Mouse (Mus musculus): Measurements from ENCODE around the gene Top1. TPM values are rescaled to one million over a fixed set of nuclear protein-coding genes. Genes with fewer than 3 reads are reported as not detected.

The Top1 gene
- polyA plus RNA-seq, 1 experiment = 174 TPM

GRCm38 (mm10) chr2:160731839-160732261 is 86.2 kb downstream of the Top1 start:
- no peaks in the 10 kb centered on the region for H3K9me3 ChIP-seq (replicated peaks; ENCODE audit: control insufficient read depth, insufficient read depth, low read length, poor library complexity, severe bottlenecking)
- H3K4me1 ChIP-seq (ENCODE audit: control insufficient read depth, insufficient read depth, low read length) = peaks cover 9% of the 10 kb centered on the region
- H3K27me3 ChIP-seq (ENCODE audit: control insufficient read depth, insufficient read depth, low read length, poor library complexity, severe bottlenecking) = no peaks in the 10 kb centered on the region
- no peak overlapping the region for H3K27ac ChIP-seq (ENCODE audit: insufficient read depth, low read length)
- TF ChIP-seq CTCF (IDR thresholded peaks at IDR 0.05; ENCODE audit: low read depth, low read length) (no peak), EP300 (IDR thresholded peaks at IDR 0.05; ENCODE audit: insufficient read depth, low read depth, low read length) (no peak), POLR2A (IDR thresholded peaks at IDR 0.05; ENCODE audit: insufficient read depth, low read length) (no peak)
- H3K36me3 ChIP-seq (ENCODE audit: control insufficient read depth, insufficient read depth, low read length, poor library complexity, severe bottlenecking) = no peaks in the 10 kb centered on the region
- peak overlapping the region; percentile 90 for H3K9ac ChIP-seq (ENCODE audit: low read depth, poor library complexity, severe bottlenecking)
- H3K4me3 ChIP-seq (ENCODE audit: low read depth, low read length) = peak overlapping the region; percentile 96

DNA sequence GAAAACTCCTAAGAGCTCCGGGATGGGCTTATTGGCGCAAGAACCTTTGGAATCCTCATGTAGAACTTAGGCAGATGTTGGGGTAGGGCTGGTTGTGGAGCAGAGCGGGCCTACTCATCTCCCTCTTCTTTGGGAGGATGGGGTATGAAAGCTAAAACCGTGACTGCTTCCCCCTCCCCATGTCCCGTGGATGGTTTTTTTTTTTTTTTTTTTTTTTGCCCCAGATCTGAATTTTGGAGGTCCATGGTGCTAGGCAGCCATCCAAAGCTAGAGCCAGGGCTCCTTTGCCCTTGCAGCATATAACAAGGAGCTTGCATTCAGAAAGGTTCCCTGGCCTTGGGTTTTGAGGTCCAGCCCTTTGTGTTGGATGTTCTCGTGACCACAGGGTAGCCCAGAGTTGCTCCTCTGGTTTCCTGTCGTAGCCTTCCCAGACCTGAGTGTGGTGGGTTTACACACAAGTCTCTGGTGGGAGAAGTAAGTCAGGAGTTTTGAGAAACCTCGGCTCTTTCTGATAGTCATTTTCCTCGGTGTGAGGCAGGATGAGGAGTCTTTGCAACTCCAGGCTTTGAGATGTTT is 86.8 kb downstream of the Top1 start:
- H3K27ac ChIP-seq (ENCODE audit: insufficient read depth, low read length) = no peak overlapping the region
- H3K4me1 ChIP-seq (ENCODE audit: control insufficient read depth, insufficient read depth, low read length) = peaks cover 13% of the 10 kb centered on the region
- no peaks in the 10 kb centered on the region for H3K27me3 ChIP-seq (ENCODE audit: control insufficient read depth, insufficient read depth, low read length, poor library complexity, severe bottlenecking)

DNA sequence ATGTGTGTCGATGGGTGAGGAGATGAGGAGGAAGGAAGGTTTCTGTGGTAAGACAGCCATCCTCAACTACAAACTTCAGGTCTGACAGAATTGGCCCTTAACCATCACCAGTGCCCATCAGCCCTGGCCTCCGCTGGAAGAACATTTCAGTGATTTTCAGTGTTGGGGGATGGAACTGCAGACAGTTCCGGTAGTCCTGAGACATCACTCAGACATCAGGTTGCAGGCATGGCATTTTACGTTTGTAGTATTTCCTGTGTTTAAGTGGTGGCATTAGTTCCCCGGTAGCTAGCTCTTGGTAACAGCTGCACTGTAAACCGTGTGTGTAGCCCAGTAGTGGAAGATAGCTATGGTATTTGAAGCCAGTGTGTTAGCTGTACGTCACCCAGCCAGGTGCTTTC is 87.4 kb downstream of the Top1 start:
- H3K4me3 ChIP-seq (ENCODE audit: low read depth, low read length) = peak overlapping the region; percentile 9; the same call in 1 of the 2 replicates
- no peak for TF ChIP-seq EP300 (IDR thresholded peaks at IDR 0.05; ENCODE audit: insufficient read depth, low read depth, low read length)
- no peak for TF ChIP-seq CTCF (IDR thresholded peaks at IDR 0.05; ENCODE audit: low read depth, low read length)
- TF ChIP-seq POLR2A (IDR thresholded peaks at IDR 0.05; ENCODE audit: insufficient read depth, low read length) = no peak

More for the DNA sequence above, 86.8 kb downstream of the Top1 start:
- Histone ChIP-seq H3K4me3 (ENCODE audit: low read depth, low read length) (peak overlapping the region; percentile 96), H3K9ac (ENCODE audit: low read depth, poor library complexity, severe bottlenecking) (peak overlapping the region; percentile 90), H3K36me3 (ENCODE audit: control insufficient read depth, insufficient read depth, low read length, poor library complexity, severe bottlenecking) (no peaks in the 10 kb centered on the region), H3K9me3 (replicated peaks; ENCODE audit: control insufficient read depth, insufficient read depth, low read length, poor library complexity, severe bottlenecking) (no peaks in the 10 kb centered on the region)
- TF ChIP-seq POLR2A (IDR thresholded peaks at IDR 0.05; ENCODE audit: insufficient read depth, low read length) = no peak
- TF ChIP-seq CTCF (IDR thresholded peaks at IDR 0.05; ENCODE audit: low read depth, low read length) = no peak

DNA sequence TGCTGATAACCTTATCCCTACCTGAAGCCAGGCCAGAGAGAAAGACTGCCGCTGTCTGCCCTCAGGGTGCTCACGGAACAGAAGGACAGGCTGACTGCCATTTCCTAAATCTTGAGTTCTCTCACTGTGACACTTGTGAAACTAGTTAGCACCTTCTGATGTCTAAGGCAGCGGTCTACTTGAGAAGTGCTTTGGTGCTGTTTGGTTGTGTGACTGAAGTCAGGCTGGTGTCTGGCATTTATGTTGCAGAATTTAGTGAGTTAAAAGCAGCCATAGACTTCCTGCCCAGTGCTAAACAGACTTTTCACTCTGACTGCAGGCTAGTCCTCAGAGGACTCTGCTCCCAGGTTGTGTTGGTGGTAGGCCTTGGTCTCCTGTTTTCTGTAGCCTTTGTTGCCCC is 88.6 kb downstream of the Top1 start:
- TF ChIP-seq POLR2A (IDR thresholded peaks at IDR 0.05; ENCODE audit: insufficient read depth, low read length) (no peak), EP300 (IDR thresholded peaks at IDR 0.05; ENCODE audit: insufficient read depth, low read depth, low read length) (no peak)
- Histone ChIP-seq H3K27me3 (ENCODE audit: control insufficient read depth, insufficient read depth, low read length, poor library complexity, severe bottlenecking) (no peaks in the 10 kb centered on the region), H3K4me1 (ENCODE audit: control insufficient read depth, insufficient read depth, low read length) (peaks cover 17% of the 10 kb centered on the region), H3K27ac (ENCODE audit: insufficient read depth, low read length) (no peak overlapping the region), H3K4me3 (ENCODE audit: low read depth, low read length) (no peak overlapping the region), H3K9me3 (replicated peaks; ENCODE audit: control insufficient read depth, insufficient read depth, low read length, poor library complexity, severe bottlenecking) (no peaks in the 10 kb centered on the region), H3K9ac (ENCODE audit: low read depth, poor library complexity, severe bottlenecking) (no peak overlapping the region), H3K36me3 (ENCODE audit: control insufficient read depth, insufficient read depth, low read length, poor library complexity, severe bottlenecking) (no peaks in the 10 kb centered on the region)

More for the DNA sequence above, 87.4 kb downstream of the Top1 start:
- H3K9me3 ChIP-seq (replicated peaks; ENCODE audit: control insufficient read depth, insufficient read depth, low read length, poor library complexity, severe bottlenecking) = no peaks in the 10 kb centered on the region
- H3K9ac ChIP-seq (ENCODE audit: low read depth, poor library complexity, severe bottlenecking) = no peak overlapping the region
- H3K27ac ChIP-seq (ENCODE audit: insufficient read depth, low read length) = no peak overlapping the region
- peaks cover 15% of the 10 kb centered on the region for H3K4me1 ChIP-seq (ENCODE audit: control insufficient read depth, insufficient read depth, low read length)
- no peaks in the 10 kb centered on the region for H3K27me3 ChIP-seq (ENCODE audit: control insufficient read depth, insufficient read depth, low read length, poor library complexity, severe bottlenecking)
- no peaks in the 10 kb centered on the region for H3K36me3 ChIP-seq (ENCODE audit: control insufficient read depth, insufficient read depth, low read length, poor library complexity, severe bottlenecking)

- TF ChIP-seq CTCF (IDR thresholded peaks at IDR 0.05; ENCODE audit: low read depth, low read length) = no peak
- no peak for TF ChIP-seq POLR2A (IDR thresholded peaks at IDR 0.05; ENCODE audit: insufficient read depth, low read length)
- peak; percentile 62; the same call in 1 of the 2 replicates for TF ChIP-seq EP300 (IDR thresholded peaks at IDR 0.05; ENCODE audit: insufficient read depth, low read depth, low read length)
- H3K27ac ChIP-seq (ENCODE audit: insufficient read depth, low read length) = peak overlapping the region; percentile 45
- H3K9ac ChIP-seq (ENCODE audit: low read depth, poor library complexity, severe bottlenecking) = no peak overlapping the region
- H3K9me3 ChIP-seq (replicated peaks; ENCODE audit: control insufficient read depth, insufficient read depth, low read length, poor library complexity, severe bottlenecking) = no peaks in the 10 kb centered on the region
- H3K4me1 ChIP-seq (ENCODE audit: control insufficient read depth, insufficient read depth, low read length) = peaks cover 19% of the 10 kb centered on the region
- no peaks in the 10 kb centered on the region for H3K27me3 ChIP-seq (ENCODE audit: control insufficient read depth, insufficient read depth, low read length, poor library complexity, severe bottlenecking)
- no peak overlapping the region for H3K4me3 ChIP-seq (ENCODE audit: low read depth, low read length)
- H3K36me3 ChIP-seq (ENCODE audit: control insufficient read depth, insufficient read depth, low read length, poor library complexity, severe bottlenecking) = no peaks in the 10 kb centered on the region
Observed at GRCm38 (mm10) chr2:160735706-160736310, 90.1 kb downstream of the Top1 start.

DNA sequence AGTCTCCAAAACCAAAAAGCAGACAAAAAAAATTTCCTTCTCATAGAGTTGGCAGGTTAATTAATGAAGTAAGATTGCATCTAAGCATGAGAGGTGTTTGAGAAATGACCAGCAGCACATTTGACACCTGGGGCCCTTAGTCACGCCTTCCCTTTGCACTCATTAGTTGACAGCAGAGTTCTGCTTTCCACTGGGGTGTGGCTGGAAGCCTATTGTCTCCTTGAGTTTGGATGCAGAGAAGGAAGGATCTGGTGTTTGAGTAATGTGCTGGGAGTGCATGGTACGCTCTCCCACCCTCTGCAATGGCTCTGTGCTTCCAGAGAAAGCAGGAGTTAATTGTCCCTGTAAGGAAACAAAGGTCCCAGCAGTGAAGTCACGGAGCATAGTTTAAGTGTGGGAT is 90.8 kb downstream of the Top1 start:
- H3K4me3 ChIP-seq (ENCODE audit: low read depth, low read length) = no peak overlapping the region
- no peaks in the 10 kb centered on the region for H3K27me3 ChIP-seq (ENCODE audit: control insufficient read depth, insufficient read depth, low read length, poor library complexity, severe bottlenecking)
- H3K9ac ChIP-seq (ENCODE audit: low read depth, poor library complexity, severe bottlenecking) = no peak overlapping the region
- no peaks in the 10 kb centered on the region for H3K9me3 ChIP-seq (replicated peaks; ENCODE audit: control insufficient read depth, insufficient read depth, low read length, poor library complexity, severe bottlenecking)
- no peak overlapping the region for H3K27ac ChIP-seq (ENCODE audit: insufficient read depth, low read length)
- H3K4me1 ChIP-seq (ENCODE audit: control insufficient read depth, insufficient read depth, low read length) = peaks cover 19% of the 10 kb centered on the region
- no peaks in the 10 kb centered on the region for H3K36me3 ChIP-seq (ENCODE audit: control insufficient read depth, insufficient read depth, low read length, poor library complexity, severe bottlenecking)
- TF ChIP-seq EP300 (IDR thresholded peaks at IDR 0.05; ENCODE audit: insufficient read depth, low read depth, low read length) (0 out of 2 replicates have a peak, but pooled peaks have one; percentile 12), CTCF (IDR thresholded peaks at IDR 0.05; ENCODE audit: low read depth, low read length) (no peak), POLR2A (IDR thresholded peaks at IDR 0.05; ENCODE audit: insufficient read depth, low read length) (no peak)

All from ES-Bruce4 (cell line).